Mouse (Mus musculus) cerebellum, postnatal 10 days (tissue): ENCODE data around the gene Cobl.

Source experiments
- DNase-seq, 2 experiments: peaks; one replicate each; pipeline ENCODE4 v3.0.0; 2021; ENCODE audit warnings: mixed read lengths in 2 of 2

Cobl gene

DNA sequence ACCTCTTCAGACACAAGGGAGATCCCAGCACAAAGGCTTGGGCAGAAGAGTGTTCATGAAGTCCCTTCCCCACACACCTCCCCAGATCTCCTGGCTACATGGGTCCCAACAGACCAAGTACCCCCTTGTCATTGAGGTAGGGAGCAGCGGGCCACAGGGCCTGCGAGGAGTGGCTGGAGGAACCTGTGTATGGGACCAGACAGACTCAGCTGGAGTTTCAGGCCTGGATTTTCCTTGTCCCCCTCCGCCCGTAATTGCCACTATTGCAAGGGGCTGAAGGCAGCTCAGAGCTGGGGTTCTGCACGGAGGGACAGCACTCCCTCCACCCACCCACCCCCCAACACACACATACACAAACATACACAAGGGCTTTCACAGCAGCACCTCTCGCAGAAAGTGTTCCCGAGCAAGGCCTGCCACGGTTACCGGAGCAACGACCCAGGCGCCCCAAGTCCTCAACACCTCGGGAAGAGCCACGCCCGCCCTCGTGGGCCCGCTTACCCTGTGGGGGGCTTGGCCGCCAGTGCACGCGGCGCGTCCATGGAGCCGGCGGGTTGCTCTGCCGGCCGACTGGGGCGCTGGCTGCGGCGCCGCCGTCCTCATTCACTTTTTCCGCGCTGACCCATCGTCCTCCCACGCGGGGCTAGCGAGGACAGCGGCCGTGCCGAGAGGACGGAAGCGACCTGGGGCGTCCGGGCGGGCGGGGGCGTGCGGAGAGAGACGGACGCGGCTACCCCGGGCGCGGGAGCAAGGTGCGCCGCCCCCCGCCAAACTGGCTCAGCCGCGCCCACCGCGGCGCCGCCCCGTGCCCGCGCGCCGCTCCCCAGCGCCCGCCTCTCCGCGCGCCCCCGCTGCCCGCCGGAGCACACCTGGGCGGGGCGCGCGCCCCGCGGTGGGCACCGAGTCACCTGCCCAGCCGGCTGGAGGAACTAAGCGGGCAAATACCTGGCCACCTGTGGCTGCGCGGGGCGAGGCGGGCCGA is at the start of gene Cobl:
Cobl (minus strand) TSS at position 780 of the 982 bp plus-strand sequence.
- DNase-seq: peak; percentile 27 to 30

DNA sequence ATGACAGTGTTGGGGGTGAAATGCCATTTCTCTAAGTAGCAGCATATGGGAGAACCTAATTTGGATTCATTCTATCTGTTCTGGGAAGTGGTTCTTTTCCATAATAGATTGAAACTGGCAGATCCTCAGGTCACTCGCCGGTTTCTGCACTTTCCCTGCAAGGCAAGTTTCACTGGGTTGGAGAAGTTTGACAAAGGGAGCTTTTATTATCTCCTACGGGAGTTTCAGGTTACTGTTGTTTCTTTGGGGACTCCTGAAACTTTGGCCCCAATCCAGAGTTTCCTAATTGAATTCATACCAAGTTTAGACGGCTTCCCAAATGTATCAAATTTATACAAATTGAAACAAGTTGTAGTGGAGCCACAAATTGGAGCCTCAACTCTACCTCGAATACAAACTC is 49.0 kb upstream of the Cobl start:
- no peak for DNase-seq

DNA sequence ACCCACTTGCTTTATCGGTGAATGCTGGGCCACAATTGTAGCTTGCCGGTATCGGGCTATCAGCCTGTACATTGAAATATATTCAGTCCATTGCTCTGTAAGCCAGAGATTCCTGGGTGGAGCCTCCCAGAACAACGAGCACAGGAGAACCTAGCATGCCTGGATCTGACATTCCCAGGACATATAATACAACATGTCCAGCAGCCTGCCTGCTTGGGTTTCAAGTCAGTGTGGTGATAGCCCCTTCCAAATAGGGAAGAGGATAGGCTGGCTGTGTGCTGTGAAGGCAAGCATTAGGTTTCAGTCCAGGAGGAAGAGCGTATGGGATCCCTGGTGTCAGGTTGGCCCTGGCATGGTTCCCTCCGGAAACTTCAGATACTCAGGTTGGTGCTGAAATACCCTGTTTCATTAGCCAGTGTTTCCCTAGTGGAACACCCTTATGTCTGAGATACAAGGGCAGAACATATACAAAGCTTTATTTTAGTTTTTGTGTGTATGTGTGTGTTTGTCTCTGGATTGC is 41.7 kb upstream of the Cobl start:
- DNase-seq: no peak

DNA sequence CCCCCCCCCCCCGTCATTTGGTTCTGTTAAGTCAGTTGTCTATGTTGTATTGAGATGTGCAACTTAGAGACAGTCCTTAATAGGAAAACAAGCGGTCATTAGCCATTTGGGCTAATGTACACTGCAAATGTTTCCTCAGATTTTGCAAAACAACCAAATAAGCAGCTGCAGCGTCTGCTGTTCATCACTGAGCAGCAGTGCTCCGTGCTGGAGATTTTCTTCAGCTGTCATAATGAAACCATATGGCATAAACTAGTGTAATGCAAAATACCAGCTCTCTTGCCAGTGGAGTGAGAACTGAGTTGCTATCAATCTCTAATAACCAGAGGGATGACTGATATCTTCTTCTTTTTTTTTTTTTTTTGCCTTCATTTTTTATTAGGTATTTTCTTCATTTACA is 39.0 kb upstream of the Cobl start:
- DNase-seq: no peak

DNA sequence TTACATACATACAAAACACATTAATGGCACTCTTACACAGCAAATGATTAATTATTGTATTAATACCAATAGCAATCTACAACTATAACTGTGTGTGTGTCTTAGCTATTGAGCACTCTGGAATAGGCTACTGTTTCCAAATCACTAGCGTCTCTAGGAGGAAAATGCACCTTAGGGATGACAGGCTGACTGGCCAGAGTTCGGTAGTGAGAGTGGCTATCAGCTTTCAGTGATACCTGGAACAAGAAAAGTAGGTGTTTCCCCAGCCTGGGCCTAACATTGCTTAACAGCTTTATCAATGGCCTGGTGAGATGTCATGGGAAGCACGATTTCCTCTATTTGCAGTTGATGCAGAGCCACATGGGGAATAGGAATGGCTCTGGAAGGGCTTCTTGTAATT is 37.0 kb upstream of the Cobl start:
- no peak for DNase-seq

DNA sequence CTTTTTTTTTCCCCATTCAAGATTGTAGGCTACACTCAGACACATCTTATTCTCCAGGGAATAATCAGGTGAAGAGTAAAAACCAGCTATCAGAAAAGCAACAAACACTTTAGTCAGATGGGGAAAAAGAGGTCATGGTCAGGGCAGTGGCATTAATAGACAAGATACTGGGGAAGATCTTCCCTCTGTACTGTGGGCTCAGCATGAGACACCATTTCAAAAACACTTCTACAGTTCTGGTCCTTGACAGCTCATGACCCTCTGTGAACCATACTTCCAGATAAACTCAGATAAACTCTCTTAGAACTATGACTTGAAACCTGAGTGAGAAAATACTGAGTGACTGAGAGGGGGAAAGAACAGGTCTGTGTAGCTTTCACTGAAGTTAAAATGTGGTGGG is 29.0 kb upstream of the Cobl start:
- DNase-seq: no peak

DNA sequence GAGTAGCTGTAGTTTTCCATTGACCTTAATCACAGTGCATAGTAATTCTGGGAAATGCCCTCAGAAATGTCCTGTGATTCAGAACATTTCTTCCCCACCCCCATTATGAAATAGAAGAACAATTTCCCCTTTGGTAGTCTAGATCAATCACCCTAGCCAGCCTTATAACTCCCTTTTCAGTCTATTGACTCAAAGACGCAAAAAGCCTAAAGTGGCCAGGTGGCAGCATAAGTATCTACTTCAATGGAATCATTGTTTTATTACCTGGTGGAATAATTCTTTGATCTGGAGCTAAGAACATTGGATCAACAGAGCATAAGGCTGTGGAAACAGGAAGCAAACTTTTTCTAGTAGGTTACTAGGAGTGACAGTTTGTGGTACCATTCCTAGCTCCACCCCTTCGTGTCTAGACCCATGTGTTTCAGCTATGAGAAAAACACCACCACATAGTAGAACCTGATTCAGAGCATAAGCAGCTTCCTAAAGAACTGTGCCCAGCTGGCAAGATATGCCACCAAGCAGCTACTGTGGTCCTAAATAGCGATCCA is 15.2 kb upstream of the Cobl start:
- no peak for DNase-seq

DNA sequence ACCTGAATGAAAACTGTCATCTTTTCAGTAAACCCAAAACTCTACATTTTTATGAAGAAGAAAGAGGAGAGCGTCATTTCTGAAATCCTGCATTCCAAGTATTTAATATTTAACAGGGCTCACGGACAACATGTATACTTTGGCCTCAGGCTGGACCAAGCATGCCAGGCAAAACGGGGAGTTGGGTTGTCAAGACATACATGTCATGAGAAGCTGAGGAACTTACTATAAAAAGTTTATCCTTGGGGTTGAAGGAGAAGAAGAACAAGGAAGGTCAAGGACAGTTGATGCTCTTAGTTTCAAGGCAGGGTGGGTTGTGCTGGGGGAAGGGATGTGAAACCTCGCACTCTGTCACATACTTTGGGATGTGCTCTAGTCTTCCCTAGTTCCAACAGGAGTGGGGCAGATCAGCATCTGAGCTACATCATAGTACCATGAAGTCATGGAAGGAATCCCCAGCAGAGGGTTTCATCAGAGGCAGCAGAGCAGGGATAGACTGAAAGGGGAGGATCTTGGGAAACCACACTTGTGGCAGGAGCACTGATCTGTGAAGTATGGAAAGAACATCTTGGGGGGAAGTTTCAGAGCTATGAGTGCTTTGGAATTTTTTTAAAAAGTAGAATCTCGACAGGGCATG is 9.7 kb upstream of the Cobl start:
- DNase-seq: no peak

DNA sequence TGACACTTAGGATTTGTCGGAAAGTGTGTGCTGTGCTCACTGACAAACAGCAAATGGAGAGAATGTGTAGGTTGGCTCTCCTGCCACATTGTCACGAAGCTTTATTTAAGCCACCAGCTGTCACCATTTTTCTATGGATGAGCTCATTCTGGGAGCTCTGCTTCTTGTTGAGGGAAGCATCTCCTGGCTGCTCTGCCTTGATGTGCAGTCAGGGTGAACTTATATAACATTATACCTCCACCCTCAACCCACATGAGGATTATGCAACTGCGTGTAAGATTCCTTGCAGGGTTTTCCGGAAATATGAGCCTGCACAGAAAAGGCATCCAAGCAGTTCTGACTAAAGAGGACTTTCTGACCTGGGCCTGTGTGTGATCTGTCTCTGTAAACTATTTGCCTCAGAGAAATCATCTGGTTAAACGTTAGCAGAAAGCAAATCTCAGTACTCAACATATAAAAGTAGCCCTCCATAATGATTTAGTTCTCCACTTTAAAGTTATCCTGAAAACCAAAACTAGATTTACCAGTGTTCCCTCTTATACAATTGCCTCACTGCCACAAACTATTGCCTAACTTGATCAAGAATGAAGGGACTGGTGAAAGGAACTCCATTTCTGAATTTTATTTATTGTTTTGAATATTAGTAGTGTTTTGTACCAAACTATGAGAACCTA is 9.0 kb upstream of the Cobl start:
- DNase-seq: no peak

DNA sequence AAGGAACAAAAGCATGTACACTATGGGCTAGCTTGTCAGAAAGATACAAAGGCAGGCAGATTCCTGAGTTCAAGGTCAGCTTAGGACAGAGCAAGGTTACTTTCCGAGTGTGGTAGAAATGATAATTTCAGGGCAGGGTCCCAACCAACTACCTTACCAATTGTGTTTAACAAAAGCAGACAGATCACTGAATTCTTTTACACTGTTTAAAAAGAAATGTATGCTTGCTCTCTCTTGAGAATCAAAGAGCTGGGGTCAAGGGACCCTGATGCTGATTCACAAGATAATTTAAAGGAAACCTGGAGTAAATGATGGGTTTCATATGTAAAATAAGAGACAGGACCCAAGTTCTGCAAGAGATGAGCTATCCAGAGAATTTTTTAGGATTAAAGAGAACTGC is 4.9 kb upstream of the Cobl start:
- DNase-seq: no peak

DNA sequence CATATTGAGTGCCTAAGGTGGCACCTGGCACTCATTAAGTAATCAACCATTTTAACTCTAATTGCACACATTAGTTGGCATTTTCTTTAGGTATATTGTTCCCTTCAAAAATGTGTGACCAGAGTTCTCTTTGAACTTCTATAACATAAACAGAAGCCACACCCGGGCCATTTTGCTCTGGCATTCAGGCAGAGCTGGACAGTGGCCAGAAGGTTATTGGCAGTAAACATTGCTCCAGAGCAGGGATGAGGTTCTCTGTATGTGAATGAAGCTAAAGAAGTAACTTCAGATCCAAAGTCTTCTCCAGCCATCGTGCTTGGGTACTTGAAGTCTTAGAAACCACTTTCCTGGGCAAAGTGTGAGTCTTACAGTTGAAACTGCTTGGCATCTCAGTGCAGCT is 3.9 kb upstream of the Cobl start:
- DNase-seq: peak; percentile 17 to 22

DNA sequence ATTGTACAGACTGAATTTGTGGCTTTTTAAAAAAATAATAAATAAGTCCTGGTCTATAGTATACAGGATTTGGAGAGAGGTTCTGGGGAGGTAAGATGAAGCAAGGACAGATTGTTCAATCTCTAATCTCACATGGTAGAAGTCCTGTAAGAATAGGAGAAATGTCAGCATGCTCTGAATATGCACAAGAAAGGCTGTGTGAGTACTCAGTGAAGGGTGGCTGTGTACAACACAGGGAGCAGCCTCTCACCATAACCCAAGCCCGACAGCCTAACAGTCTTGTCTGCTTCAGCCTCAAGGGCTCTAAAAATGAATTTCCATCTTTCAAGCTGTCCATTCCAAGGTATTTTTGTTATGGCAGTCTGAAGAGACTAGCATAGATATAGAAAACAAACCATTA is 3.1 kb upstream of the Cobl start:
- DNase-seq: no peak

DNA sequence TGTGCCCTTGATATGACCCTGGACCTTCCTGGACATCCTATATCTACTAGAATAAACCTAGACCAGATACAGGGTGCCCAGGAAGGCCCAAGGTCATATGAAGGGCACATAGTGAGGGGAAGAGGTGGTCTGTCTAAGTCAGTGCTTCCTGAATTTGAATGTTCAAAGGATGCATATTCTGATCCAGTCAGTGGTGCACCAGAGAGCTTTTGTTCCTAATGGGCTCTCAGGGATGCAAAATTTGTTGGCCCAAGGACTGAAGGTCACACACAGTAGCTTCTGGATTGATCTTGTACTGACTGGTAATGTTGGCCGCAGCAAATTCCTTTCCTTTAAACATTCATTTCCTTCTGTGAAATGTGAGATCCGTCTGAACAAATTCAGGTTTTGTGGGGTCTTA is 2.5 kb upstream of the Cobl start:
- no peak for DNase-seq

DNA sequence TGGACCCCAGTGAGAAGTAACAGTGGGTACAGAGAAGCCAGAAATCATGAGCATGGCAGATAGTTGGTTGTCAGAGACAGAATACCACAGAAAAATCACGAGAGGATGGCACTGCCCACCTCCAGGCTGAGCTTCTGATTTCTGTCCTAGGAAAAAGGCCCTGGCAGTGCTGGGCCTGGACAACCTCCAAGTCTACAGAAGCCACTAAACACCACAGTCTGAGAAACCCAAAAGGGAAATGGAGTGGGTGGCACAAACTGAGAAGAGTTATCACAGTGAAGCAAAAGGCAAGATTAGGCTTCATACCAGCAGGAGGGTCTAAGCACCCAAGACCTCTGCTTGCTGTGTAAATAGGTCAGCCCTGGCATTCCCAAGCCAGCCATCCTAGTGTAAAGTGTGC is 1.8 kb upstream of the Cobl start:
- peak in 1 of 2 experiments; percentile 12 for DNase-seq

DNA sequence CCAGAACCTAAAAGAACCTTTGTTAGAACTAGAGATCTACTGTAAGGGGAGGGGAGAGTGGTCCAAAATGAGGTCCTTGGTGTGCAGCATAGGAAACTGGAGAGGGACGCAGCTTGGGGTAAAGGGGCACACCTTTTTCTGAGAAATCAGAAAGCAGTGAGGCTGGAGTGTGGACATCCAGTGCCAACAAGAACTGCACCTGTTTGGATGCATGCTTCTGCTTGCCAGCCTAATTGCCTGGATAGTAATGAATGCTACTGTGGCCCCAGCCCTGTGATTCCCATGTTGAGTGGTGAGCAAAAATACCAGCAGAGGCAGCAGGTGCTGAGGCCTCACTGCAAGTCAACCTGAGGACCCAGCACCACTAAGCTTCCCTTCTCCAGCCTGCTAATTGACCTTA is 469 bp upstream of the Cobl start:
- no peak for DNase-seq

DNA sequence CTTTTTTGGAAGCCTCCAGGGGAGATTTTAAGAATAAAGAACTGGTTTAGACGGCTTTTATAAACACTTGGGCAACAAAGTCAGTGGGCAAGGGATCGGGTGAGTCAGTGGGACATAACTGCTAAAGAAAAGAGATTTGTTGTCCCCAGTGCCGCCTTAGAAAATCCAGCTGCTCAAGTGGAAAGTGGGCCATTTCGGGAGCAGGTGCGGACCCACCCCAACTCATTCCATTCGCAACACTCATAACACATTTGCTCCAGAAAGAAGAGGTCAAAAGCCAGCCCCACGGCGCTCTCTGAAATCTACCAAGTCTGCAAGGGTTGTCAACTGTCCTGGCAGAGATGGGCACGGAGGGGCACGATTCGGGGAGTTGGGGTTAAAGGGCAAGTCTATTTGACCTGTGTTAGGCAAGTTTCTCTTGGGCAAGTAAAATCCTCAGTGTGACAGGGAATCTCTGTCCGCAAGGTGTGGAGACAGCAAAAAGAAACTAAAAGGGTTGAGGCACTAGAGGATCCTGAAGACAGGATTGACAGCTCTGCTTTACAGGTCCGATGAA is 1.1 kb downstream of the Cobl start:
- DNase-seq: no peak

DNA sequence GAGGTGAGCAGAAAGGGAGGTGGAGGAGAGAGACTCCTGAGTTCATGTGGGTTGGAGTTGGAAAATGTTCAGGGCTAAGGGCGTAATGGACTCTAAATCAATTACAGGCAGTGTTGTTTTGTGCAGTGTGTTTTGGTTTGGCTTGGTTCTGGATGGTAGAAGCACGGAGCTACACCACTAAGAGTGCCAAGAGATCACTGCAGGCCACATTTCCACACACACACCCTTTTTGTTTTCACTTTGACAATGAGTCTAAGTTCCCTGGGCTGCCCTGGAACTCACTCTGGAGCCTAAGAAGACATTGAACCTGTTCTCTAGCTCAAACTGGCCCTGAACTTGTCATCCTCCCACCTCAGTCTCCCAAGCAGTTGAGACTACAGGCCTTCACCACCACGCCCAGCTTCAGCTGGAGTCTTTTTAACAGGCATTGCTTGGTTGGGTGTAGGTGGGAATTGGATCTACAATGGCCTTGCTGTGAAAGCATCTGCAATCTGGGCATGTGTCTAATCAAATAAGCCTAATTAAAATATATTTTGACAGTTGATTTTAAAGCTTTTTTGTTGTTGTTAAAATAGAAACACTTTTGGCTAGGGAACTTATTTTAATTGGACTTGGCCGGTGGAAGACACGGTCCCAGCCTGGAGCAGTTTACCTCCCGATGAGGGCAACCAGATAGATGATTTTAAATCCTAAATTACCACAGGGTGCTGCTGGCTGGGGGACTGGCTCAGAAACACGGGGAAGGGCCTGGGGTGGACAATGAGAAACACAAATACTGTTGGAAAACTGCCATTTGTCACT is 4.8 kb downstream of the Cobl start:
- peak; percentile 29 to 41 for DNase-seq

DNA sequence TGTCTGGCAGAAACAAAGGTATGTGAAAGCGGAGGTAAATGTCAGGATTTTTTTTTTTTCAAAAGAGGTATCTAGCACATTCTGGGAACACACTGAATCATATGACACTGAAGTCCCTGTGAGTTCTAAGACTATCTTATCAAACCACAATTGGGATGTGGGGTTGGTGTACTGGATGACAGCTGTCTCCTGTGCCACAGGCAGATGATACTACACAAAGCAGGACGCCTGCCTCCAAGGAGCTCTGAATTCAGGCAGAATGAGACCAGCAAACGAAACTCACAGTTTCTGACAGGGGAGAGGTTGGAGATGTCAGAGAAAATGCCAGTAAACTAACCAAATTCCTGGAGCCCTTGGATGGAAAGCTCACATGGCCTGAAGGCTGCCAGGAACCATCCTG is 5.9 kb downstream of the Cobl start:
- DNase-seq: no peak

DNA sequence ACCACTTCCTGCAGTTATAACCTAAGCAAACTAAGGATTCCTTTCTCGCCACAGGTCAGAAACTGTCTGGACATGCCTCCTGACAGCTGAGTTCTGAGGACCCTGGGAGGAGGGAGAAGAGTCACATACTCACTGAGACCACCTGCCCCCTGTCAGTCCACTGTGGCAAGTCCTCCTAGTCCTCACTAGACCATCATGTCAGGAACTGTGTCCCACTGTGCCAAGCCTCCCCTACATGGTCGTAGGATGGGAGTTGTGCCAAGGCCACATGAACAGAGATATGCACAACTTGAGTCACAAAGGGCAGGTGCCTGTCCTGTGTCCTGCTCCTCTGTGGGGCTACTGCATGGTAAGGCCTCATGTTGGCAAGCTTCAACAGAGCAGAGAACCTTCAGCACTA is 6.4 kb downstream of the Cobl start:
- DNase-seq: no peak

DNA sequence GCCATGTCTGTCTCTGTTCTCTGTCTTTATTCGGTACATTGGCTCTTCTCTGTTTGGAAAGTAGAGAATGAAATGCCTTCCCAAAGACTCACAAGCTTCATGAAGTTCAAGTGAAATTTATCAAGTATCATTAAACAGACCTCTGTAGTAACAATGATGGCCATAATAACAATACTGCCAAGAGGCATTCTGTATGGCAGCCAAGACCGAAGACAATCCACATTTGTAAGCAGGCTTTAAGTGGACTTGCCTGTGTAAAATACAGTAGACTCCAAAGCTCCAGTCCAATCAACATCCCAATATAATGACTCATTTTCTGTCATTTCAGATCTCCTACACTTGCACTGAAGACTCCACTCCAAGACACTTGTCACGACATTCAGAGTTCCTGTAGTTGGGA is 16.7 kb downstream of the Cobl start:
- DNase-seq: no peak

DNA sequence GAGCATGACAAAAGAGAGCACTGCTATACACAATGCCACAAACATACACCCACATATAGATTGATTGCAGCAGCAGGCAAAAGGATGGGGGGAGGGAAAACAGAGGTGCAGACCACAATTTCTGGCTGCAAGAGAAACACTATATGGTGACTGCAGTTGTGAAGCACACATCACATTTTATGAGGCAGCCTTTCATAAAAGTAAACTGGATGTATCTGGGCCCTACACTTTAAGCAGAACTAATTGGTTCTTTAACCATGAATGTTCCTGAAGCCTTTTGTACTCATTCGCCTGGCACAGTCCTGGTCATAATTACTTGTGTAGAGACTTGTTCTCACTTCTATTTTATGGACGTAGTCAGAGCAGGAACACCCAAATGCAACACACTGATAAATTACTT is 19.5 kb downstream of the Cobl start:
- DNase-seq: no peak

DNA sequence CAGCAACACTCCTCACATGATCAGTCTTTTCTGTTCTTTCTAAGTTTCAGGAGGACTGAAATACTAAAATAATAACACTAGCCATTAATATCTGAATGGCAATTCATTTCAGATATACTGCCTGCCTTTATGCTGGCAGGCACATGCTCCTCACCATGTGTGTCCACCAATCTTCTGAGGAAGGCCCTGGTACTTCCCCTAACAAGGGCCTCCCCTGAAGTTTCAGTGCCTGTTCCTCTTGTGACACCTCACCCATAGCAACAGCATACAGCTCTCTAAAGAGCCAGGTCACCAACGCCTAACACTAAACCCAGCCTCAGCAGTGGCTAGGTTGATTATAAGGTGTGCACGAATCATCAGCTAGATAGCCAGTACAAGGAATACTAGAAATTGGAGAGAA is 20.5 kb downstream of the Cobl start:
- no peak for DNase-seq
